Mouse (Mus musculus) kidney, postnatal 10 days (tissue): ENCODE measurements at regions not wholly inside any gene's neighbourhood (a gene's known extent, or its start where the extent isn't known, plus 50 kb on each side); places are given as distances from the start of the nearest gene placed in this dataset.

Experiments
- DNase-seq: peaks from one replicate; pipeline ENCODE4 v3.0.0; 2021; ENCODE audit warnings: mixed read lengths

- no peak for DNase-seq
Measured at GRCm38 (mm10) chr12:77997916-77998315, 196.1 kb upstream of the Gm6657 start.

- DNase-seq: no peak
Measured at GRCm38 (mm10) chr12:78000401-78000800, 193.6 kb upstream of the Gm6657 start.

- no peak for DNase-seq
Measured at GRCm38 (mm10) chr12:78001846-78002245, 192.2 kb upstream of the Gm6657 start.

GRCm38 (mm10) chr12:78033766-78034165 lies 160.3 kb upstream of the Gm6657 start:
- DNase-seq: no peak

- DNase-seq: no peak
Measured at GRCm38 (mm10) chr12:78046582-78046981, 147.5 kb upstream of the Gm6657 start.

- DNase-seq: peak; percentile 68
Measured at GRCm38 (mm10) chr12:78055956-78056355, 138.1 kb upstream of the Gm6657 start.

GRCm38 (mm10) chr12:78057166-78057565 lies 136.9 kb upstream of the Gm6657 start:
- no peak for DNase-seq

GRCm38 (mm10) chr12:78059965-78060364 lies 134.1 kb upstream of the Gm6657 start:
- DNase-seq: no peak

GRCm38 (mm10) chr12:78066024-78066423 lies 128.0 kb upstream of the Gm6657 start:
- DNase-seq: no peak

- DNase-seq: no peak
Measured at GRCm38 (mm10) chr12:78072935-78073334, 121.1 kb upstream of the Gm6657 start.

GRCm38 (mm10) chr12:78074290-78074802 lies 119.7 kb upstream of the Gm6657 start:
- no peak for DNase-seq

GRCm38 (mm10) chr12:78077285-78077684 lies 116.8 kb upstream of the Gm6657 start:
- no peak for DNase-seq

- no peak for DNase-seq
Measured at GRCm38 (mm10) chr12:78082163-78082562, 111.9 kb upstream of the Gm6657 start.

- no peak for DNase-seq
Measured at GRCm38 (mm10) chr12:78086016-78086415, 108.0 kb upstream of the Gm6657 start.

- DNase-seq: no peak
Measured at GRCm38 (mm10) chr12:78087921-78088320, 106.1 kb upstream of the Gm6657 start.

GRCm38 (mm10) chr12:78094471-78094870 lies 99.6 kb upstream of the Gm6657 start:
- no peak for DNase-seq

- no peak for DNase-seq
Measured at GRCm38 (mm10) chr12:78095352-78095751, 98.7 kb upstream of the Gm6657 start.

- DNase-seq: no peak
Measured at GRCm38 (mm10) chr12:78095916-78096315, 98.1 kb upstream of the Gm6657 start.

GRCm38 (mm10) chr12:78097119-78097518 lies 96.9 kb upstream of the Gm6657 start:
- DNase-seq: no peak

GRCm38 (mm10) chr12:78097692-78098091 lies 96.3 kb upstream of the Gm6657 start:
- no peak for DNase-seq

GRCm38 (mm10) chr12:78098765-78099194 lies 95.3 kb upstream of the Gm6657 start:
- DNase-seq: peak; percentile 41

GRCm38 (mm10) chr12:78099761-78100160 lies 94.3 kb upstream of the Gm6657 start:
- no peak for DNase-seq

GRCm38 (mm10) chr12:78100756-78101155 lies 93.3 kb upstream of the Gm6657 start:
- DNase-seq: no peak

GRCm38 (mm10) chr12:78109931-78110330 lies 84.1 kb upstream of the Gm6657 start:
- no peak for DNase-seq

- peak; percentile 40 for DNase-seq
Measured at GRCm38 (mm10) chr12:78118131-78118530, 75.9 kb upstream of the Gm6657 start.

GRCm38 (mm10) chr12:78119246-78119645 lies 74.8 kb upstream of the Gm6657 start:
- DNase-seq: no peak
